Comparison of ENCODE assay signal across 8 mouse cellular contexts in genomic region chr19:45014981-45015402, GRCm38 (mm10). TPM values are rescaled to one million over a fixed set of nuclear protein-coding genes. Genes with fewer than 3 reads are reported as not detected.
A peak's percentile ranks its signal among the peaks of the same experiment; 100 is the strongest.
DNase-seq lines count a peak whose midpoint lies in the region; ATAC-seq lines count a peak whose summit lies in the region.

No protein-coding gene starts in this region.

- H3K9me3 ChIP-seq in megakaryocyte, embryonic 14.5 days: no peaks in the 10 kb centered on the region

- intact Hi-C loops in heart, postnatal 10 days (cut with DNase I): no loop called here

- H3K36me3 ChIP-seq in megakaryocyte, embryonic 14.5 days (replicated peaks; ENCODE audit: low read length): peaks cover 31% of the 10 kb centered on the region

- peaks cover 65% of the 10 kb centered on the region for H3K4me1 ChIP-seq in megakaryocyte, embryonic 14.5 days

- DNase-seq in CD4-positive, CD25-positive, alpha-beta regulatory T cell, adult 2 months (ENCODE audit: low read depth, low spot score): peak; percentile 49
- DNase-seq in adrenal gland, adult 8-10 months: peak; percentile 70
- peak; percentile 74 to 80 for DNase-seq in heart, postnatal 10 days
- DNase-seq in kidney, postnatal 36 days: peak; percentile 86 to 90
- peak; percentile 27 to 32 for DNase-seq in thymus, postnatal 10 days (ENCODE audit: low spot score in 2 of 2)

- H3K27me3 ChIP-seq in megakaryocyte, embryonic 14.5 days (replicated peaks): no peaks in the 10 kb centered on the region

- peak overlapping the region; percentile 99 for H3K4me3 ChIP-seq in megakaryocyte, embryonic 14.5 days (replicated peaks)

- peak; percentile 23; the same call in 1 of the 2 replicates for ATAC-seq in erythroid progenitor cell, adult 5-6 weeks (replicated peaks; ENCODE audit: low FRiP score, poor library complexity, severe bottlenecking)
- no peak for ATAC-seq in megakaryocyte progenitor cell, adult 5-6 weeks (replicated peaks; ENCODE audit: poor library complexity)

RNA-seq across cellular contexts. Expression of gene Lzts2, which starts 0.8 kb away (rescaled TPM):
- 100 to 1,000 TPM; 100 to 121 (median 110) TPM for total RNA-seq in adrenal gland, adult 8-10 months (2022)
- 3.8 TPM in 1 of 2 replicates, not detected in the other for total RNA-seq in erythroid progenitor cell, adult 5-6 weeks (2015; ENCODE audit: low replicate concordance)
- total RNA-seq in erythroid progenitor cell, adult 5-6 weeks (2017; ENCODE audit: low replicate concordance): 1.4 and 2.2 TPM in 2 replicates
- 10 to 100 TPM; 60.9 to 77.8 TPM for total RNA-seq in heart, postnatal 10 days (2021)
- 59.9 and 91.6 TPM in 2 replicates for polyA plus RNA-seq in megakaryocyte, embryonic 14.5 days (2012; ENCODE audit: insufficient read depth, low replicate concordance)
- 4.8 and 5.1 TPM in 2 replicates for total RNA-seq in megakaryocyte progenitor cell, adult 5-6 weeks (2015)
- total RNA-seq in megakaryocyte progenitor cell, adult 5-6 weeks (2017): 7.7 and 8.6 TPM in 2 replicates

RNA-seq across cellular contexts. Expression of gene Mrpl43, which starts 8.8 kb away (rescaled TPM):
- total RNA-seq in adrenal gland, adult 8-10 months (2022): 10 to 100 TPM; 44.2 to 57.9 (median 48.4) TPM
- total RNA-seq in erythroid progenitor cell, adult 5-6 weeks (2015; ENCODE audit: low replicate concordance): 15.5 and 19.3 TPM in 2 replicates
- 8.4 and 11.4 TPM in 2 replicates for total RNA-seq in erythroid progenitor cell, adult 5-6 weeks (2017; ENCODE audit: low replicate concordance)
- 10 to 100 TPM; 49.1 to 51.6 TPM for total RNA-seq in heart, postnatal 10 days (2021)
- 76.4 and 192 TPM in 2 replicates for polyA plus RNA-seq in megakaryocyte, embryonic 14.5 days (2012; ENCODE audit: insufficient read depth, low replicate concordance)
- 44.3 and 44.8 TPM in 2 replicates for total RNA-seq in megakaryocyte progenitor cell, adult 5-6 weeks (2015)
- 25.2 and 30.3 TPM in 2 replicates for total RNA-seq in megakaryocyte progenitor cell, adult 5-6 weeks (2017)

RNA-seq across cellular contexts. Expression of gene Twnk, which starts 9.5 kb away (rescaled TPM):
- total RNA-seq in adrenal gland, adult 8-10 months (2022): 10 to 100 TPM; 34.8 to 40.2 (median 37.5) TPM
- 2.9 and 4.3 TPM in 2 replicates for total RNA-seq in erythroid progenitor cell, adult 5-6 weeks (2015; ENCODE audit: low replicate concordance)
- total RNA-seq in erythroid progenitor cell, adult 5-6 weeks (2017; ENCODE audit: low replicate concordance): 1.4 and 2.0 TPM in 2 replicates
- total RNA-seq in heart, postnatal 10 days (2021): 10 to 100 TPM; 16.6 to 19.1 TPM
- 2.0 and 7.3 TPM in 2 replicates for polyA plus RNA-seq in megakaryocyte, embryonic 14.5 days (2012; ENCODE audit: insufficient read depth, low replicate concordance)
- 16.5 and 18.6 TPM in 2 replicates for total RNA-seq in megakaryocyte progenitor cell, adult 5-6 weeks (2015)
- 18.4 and 22.4 TPM in 2 replicates for total RNA-seq in megakaryocyte progenitor cell, adult 5-6 weeks (2017)

RNA-seq across cellular contexts. Expression of gene Sema4g, which starts 26.1 kb away (rescaled TPM):
- total RNA-seq in adrenal gland, adult 8-10 months (2022): 10 to 100 TPM in 2 of 4 experiments, 1 to 10 TPM in 2; 4.3 to 14.9 (median 10.2) TPM
- total RNA-seq in erythroid progenitor cell, adult 5-6 weeks (2015; ENCODE audit: low replicate concordance): 0.36 TPM in 1 of 2 replicates, not detected in the other
- 0.39 TPM in 1 of 2 replicates, not detected in the other for total RNA-seq in erythroid progenitor cell, adult 5-6 weeks (2017; ENCODE audit: low replicate concordance)
- total RNA-seq in heart, postnatal 10 days (2021): 1 to 10 TPM; 1.1 TPM
- 0.53 TPM in 1 of 2 replicates, not detected in the other for polyA plus RNA-seq in megakaryocyte, embryonic 14.5 days (2012; ENCODE audit: insufficient read depth, low replicate concordance)
- 0.15 and 0.30 TPM in 2 replicates for total RNA-seq in megakaryocyte progenitor cell, adult 5-6 weeks (2015)
- 0.03 TPM in 1 of 2 replicates, not detected in the other for total RNA-seq in megakaryocyte progenitor cell, adult 5-6 weeks (2017)

RNA-seq across cellular contexts. Expression of gene Pdzd7, which starts 30.5 kb away (rescaled TPM):
- under 1 TPM; 0.12 to 1.00 (median 0.56) TPM for total RNA-seq in adrenal gland, adult 8-10 months (2022)
- not detected in 2 replicates for total RNA-seq in erythroid progenitor cell, adult 5-6 weeks (2015; ENCODE audit: low replicate concordance)
- total RNA-seq in erythroid progenitor cell, adult 5-6 weeks (2017; ENCODE audit: low replicate concordance): not detected in 2 replicates
- total RNA-seq in heart, postnatal 10 days (2021): under 1 TPM in 1 of 2 experiments, not detected in 1; 0.22 TPM
- 0.02 TPM in 1 of 2 replicates, not detected in the other for polyA plus RNA-seq in megakaryocyte, embryonic 14.5 days (2012; ENCODE audit: insufficient read depth, low replicate concordance)
- 0.05 TPM in 1 of 2 replicates, not detected in the other for total RNA-seq in megakaryocyte progenitor cell, adult 5-6 weeks (2015)
- total RNA-seq in megakaryocyte progenitor cell, adult 5-6 weeks (2017): not detected in 2 replicates

Comparison
In these comparisons a context has a peak if more than half of its experiments do, and no peak if none do; other contexts are left out.
1. DNase-seq: peak in every context shown above with its lines; median percentile 88 in kidney, postnatal 36 days; 77 in heart, postnatal 10 days; 70 in adrenal gland, adult 8-10 months; 49 in CD4-positive, CD25-positive, alpha-beta regulatory T cell, adult 2 months; 30 in thymus, postnatal 10 days.
2. RNA of gene Lzts2, which starts 0.8 kb away (total RNA-seq): 100 to 121 TPM in adrenal gland, adult 8-10 months and 60.9 to 77.8 TPM in heart, postnatal 10 days; 4.8 to 8.6 TPM in megakaryocyte progenitor cell, adult 5-6 weeks and 1.4 to 3.8 TPM in erythroid progenitor cell, adult 5-6 weeks; every median in the first group is over 4 times any median in the second.